In genomic region chr5:137304165-137304564, GRCm38 (mm10) we compare ENCODE assay signal across 10 mouse cellular contexts. TPM values are rescaled to one million over a fixed set of nuclear protein-coding genes. Genes with fewer than 3 reads are reported as not detected.
A peak's percentile ranks its signal among the peaks of the same experiment; 100 is the strongest.
DNase-seq lines count a peak whose midpoint lies in the region; ATAC-seq and TF ChIP-seq lines count a peak whose summit lies in the region.
"Had no signal": no experiment of that assay in that cellular context is flagged by ENCODE, and none has a peak within 500 bp of the region (broad histone marks: within the 10 kb centered on the region; RNA-seq: fewer than 3 reads in every experiment).

No protein-coding gene starts in this region.

- H3K27me3 ChIP-seq in hindbrain, embryonic 12.5 days: no peaks in the 10 kb centered on the region
- no peaks in the 10 kb centered on the region for H3K27me3 ChIP-seq in hindbrain, embryonic 10.5 days (ENCODE audit: insufficient read depth, poor library complexity, severe bottlenecking)
- H3K27me3 ChIP-seq in E14TG2a.4 (ENCODE audit: insufficient read depth, low read length): no peaks in the 10 kb centered on the region
- no peaks in the 10 kb centered on the region for H3K27me3 ChIP-seq in hindbrain, embryonic 15.5 days
- H3K27me3 ChIP-seq in midbrain, embryonic 13.5 days: no peaks in the 10 kb centered on the region

- H3K4me2 ChIP-seq in hindbrain, embryonic 12.5 days (replicated peaks): peak overlapping the region; percentile 72; the same call in 1 of the 2 replicates
- H3K4me2 ChIP-seq in hindbrain, embryonic 15.5 days: peak overlapping the region; percentile 81; the same call in 1 of the 2 replicates
- peak overlapping the region; percentile 80; the same call in 1 of the 2 replicates for H3K4me2 ChIP-seq in midbrain, embryonic 13.5 days (replicated peaks)

- no peak for TF ChIP-seq CTCF in E14TG2a.4 (conservative IDR thresholded peaks at IDR 0.05; ENCODE audit: low read length)

- no peak overlapping the region for H3K9ac ChIP-seq in hindbrain, embryonic 12.5 days
- H3K9ac ChIP-seq in hindbrain, embryonic 15.5 days: peak overlapping the region; percentile 99; the same call in 1 of the 2 replicates
- peak overlapping the region; percentile 99; the same call in 1 of the 2 replicates for H3K9ac ChIP-seq in midbrain, embryonic 13.5 days (replicated peaks)

- H3K4me1 ChIP-seq in hindbrain, embryonic 12.5 days: peaks cover 27% of the 10 kb centered on the region
- peaks cover 32% of the 10 kb centered on the region for H3K4me1 ChIP-seq in hindbrain, embryonic 10.5 days (replicated peaks)
- H3K4me1 ChIP-seq in E14TG2a.4 (replicated peaks; ENCODE audit: low read depth, low read length): peaks cover 72% of the 10 kb centered on the region
- peaks cover 41% of the 10 kb centered on the region for H3K4me1 ChIP-seq in hindbrain, embryonic 15.5 days (replicated peaks)
- peaks cover 44% of the 10 kb centered on the region for H3K4me1 ChIP-seq in midbrain, embryonic 13.5 days (replicated peaks)

- WGBS in hindbrain, embryonic 12.5 days: 87% methylated on average over 3 of the region's 3 CpGs
- WGBS in hindbrain, embryonic 10.5 days: 87% methylated on average over 3 of the region's 3 CpGs
- WGBS in hindbrain, embryonic 15.5 days: 89% methylated on average over 3 of the region's 3 CpGs
- 91% methylated on average over 3 of the region's 3 CpGs for WGBS in midbrain, embryonic 13.5 days

- no peak for DNase-seq in hindbrain, embryonic 10.5 days (ENCODE audit: low spot score)
- DNase-seq in left cerebral cortex, adult 8-10 months (ENCODE audit: low spot score in 2 of 2): no peak
- DNase-seq in adrenal gland, postnatal 10 days: no peak
- DNase-seq: kidney, adult 9 months; lung, postnatal 36 days; right cerebral cortex, postnatal 25 days had no signal

- no peak for ATAC-seq in hindbrain, embryonic 12.5 days (ENCODE audit: low FRiP score)
- no peak for ATAC-seq in hindbrain, embryonic 15.5 days (ENCODE audit: low FRiP score, low read depth)
- no peak for ATAC-seq in midbrain, embryonic 13.5 days

- H3K4me3 ChIP-seq in hindbrain, embryonic 12.5 days: no peak overlapping the region
- no peak overlapping the region; the same call in 1 of the 2 replicates for H3K4me3 ChIP-seq in hindbrain, embryonic 10.5 days
- peak overlapping the region; percentile 97; the same call in 1 of the 2 replicates for H3K4me3 ChIP-seq in E14TG2a.4 (replicated peaks; ENCODE audit: low read length)
- no peak overlapping the region for H3K4me3 ChIP-seq in hindbrain, embryonic 15.5 days
- H3K4me3 ChIP-seq in midbrain, embryonic 13.5 days (replicated peaks): 0 out of 2 replicates have a peak overlapping the region, but pooled peaks have one; percentile 2

- H3K36me3 ChIP-seq in hindbrain, embryonic 12.5 days: peaks cover 59% of the 10 kb centered on the region
- H3K36me3 ChIP-seq in hindbrain, embryonic 10.5 days: peaks cover 77% of the 10 kb centered on the region
- H3K36me3 ChIP-seq in E14TG2a.4 (ENCODE audit: insufficient read depth, low read length): peaks cover 79% of the 10 kb centered on the region
- peaks cover 45% of the 10 kb centered on the region for H3K36me3 ChIP-seq in hindbrain, embryonic 15.5 days
- peaks cover 60% of the 10 kb centered on the region for H3K36me3 ChIP-seq in midbrain, embryonic 13.5 days

- no peak overlapping the region for H3K27ac ChIP-seq in hindbrain, embryonic 12.5 days
- no peak overlapping the region for H3K27ac ChIP-seq in hindbrain, embryonic 10.5 days
- H3K27ac ChIP-seq in hindbrain, embryonic 15.5 days (replicated peaks): no peak overlapping the region
- H3K27ac ChIP-seq in midbrain, embryonic 13.5 days: no peak overlapping the region

- H3K9me3 ChIP-seq in hindbrain, embryonic 12.5 days (replicated peaks): no peaks in the 10 kb centered on the region
- H3K9me3 ChIP-seq in hindbrain, embryonic 10.5 days: peaks cover 8% of the 10 kb centered on the region; the same call in 1 of the 2 replicates
- H3K9me3 ChIP-seq in E14TG2a.4 (ENCODE audit: low read length): no peaks in the 10 kb centered on the region
- H3K9me3 ChIP-seq in hindbrain, embryonic 15.5 days: no peaks in the 10 kb centered on the region
- no peaks in the 10 kb centered on the region for H3K9me3 ChIP-seq in midbrain, embryonic 13.5 days

RNA-seq across cellular contexts. Expression of gene Srrt, which starts 3.3 kb away (rescaled TPM):
- 151 and 152 TPM in 2 replicates for polyA plus RNA-seq in hindbrain, embryonic 12.5 days (2016; fragmentation: Nextera tagmentation; extraction: Ambion mirVana)
- polyA plus RNA-seq in hindbrain, embryonic 10.5 days (2016; fragmentation: Nextera tagmentation; extraction: Ambion mirVana): 175 and 186 TPM in 2 replicates
- 100 and 103 TPM in 2 replicates for polyA plus RNA-seq in hindbrain, embryonic 15.5 days (2015; fragmentation: Nextera tagmentation; extraction: Ambion mirVana)
- 116 and 123 TPM in 2 replicates for polyA plus RNA-seq in midbrain, embryonic 13.5 days (2015; fragmentation: Nextera tagmentation; extraction: Ambion mirVana)
- 100 to 1,000 TPM; 164 to 219 (median 188) TPM for total RNA-seq in left cerebral cortex, adult 8-10 months (2022)
- 100 to 1,000 TPM; 130 to 173 TPM for total RNA-seq in adrenal gland, postnatal 10 days (2021)

RNA-seq across cellular contexts. Expression of gene Ufsp1, which starts 9.7 kb away (rescaled TPM):
- polyA plus RNA-seq in hindbrain, embryonic 12.5 days (2016; fragmentation: Nextera tagmentation; extraction: Ambion mirVana): 8.1 and 10.3 TPM in 2 replicates
- polyA plus RNA-seq in hindbrain, embryonic 10.5 days (2016; fragmentation: Nextera tagmentation; extraction: Ambion mirVana): 10.6 and 12.2 TPM in 2 replicates
- 20.1 and 24.0 TPM in 2 replicates for polyA plus RNA-seq in hindbrain, embryonic 15.5 days (2015; fragmentation: Nextera tagmentation; extraction: Ambion mirVana)
- 9.7 and 10.0 TPM in 2 replicates for polyA plus RNA-seq in midbrain, embryonic 13.5 days (2015; fragmentation: Nextera tagmentation; extraction: Ambion mirVana)
- total RNA-seq in left cerebral cortex, adult 8-10 months (2022): 10 to 100 TPM; 14.0 to 16.8 (median 16.1) TPM
- 10 to 100 TPM in 1 of 2 experiments, 1 to 10 TPM in 1; 7.6 to 11.5 TPM for total RNA-seq in adrenal gland, postnatal 10 days (2021)

RNA-seq across cellular contexts. Expression of gene Trip6, which starts 10.0 kb away (rescaled TPM):
- 40.0 and 40.7 TPM in 2 replicates for polyA plus RNA-seq in hindbrain, embryonic 12.5 days (2016; fragmentation: Nextera tagmentation; extraction: Ambion mirVana)
- polyA plus RNA-seq in hindbrain, embryonic 10.5 days (2016; fragmentation: Nextera tagmentation; extraction: Ambion mirVana): 53.9 and 57.2 TPM in 2 replicates
- polyA plus RNA-seq in hindbrain, embryonic 15.5 days (2015; fragmentation: Nextera tagmentation; extraction: Ambion mirVana): 17.3 TPM in 2 replicates
- polyA plus RNA-seq in midbrain, embryonic 13.5 days (2015; fragmentation: Nextera tagmentation; extraction: Ambion mirVana): 19.8 and 22.1 TPM in 2 replicates
- total RNA-seq in left cerebral cortex, adult 8-10 months (2022): 1 to 10 TPM; 3.9 to 7.6 (median 5.1) TPM
- total RNA-seq in adrenal gland, postnatal 10 days (2021): 10 to 100 TPM; 33.6 to 36.8 TPM

RNA-seq across cellular contexts. Expression of gene Ache, which starts 16.8 kb away (rescaled TPM):
- 12.6 and 13.1 TPM in 2 replicates for polyA plus RNA-seq in hindbrain, embryonic 12.5 days (2016; fragmentation: Nextera tagmentation; extraction: Ambion mirVana)
- polyA plus RNA-seq in hindbrain, embryonic 10.5 days (2016; fragmentation: Nextera tagmentation; extraction: Ambion mirVana): 5.9 and 7.1 TPM in 2 replicates
- 68.4 and 69.9 TPM in 2 replicates for polyA plus RNA-seq in hindbrain, embryonic 15.5 days (2015; fragmentation: Nextera tagmentation; extraction: Ambion mirVana)
- polyA plus RNA-seq in midbrain, embryonic 13.5 days (2015; fragmentation: Nextera tagmentation; extraction: Ambion mirVana): 11.2 and 11.3 TPM in 2 replicates
- 10 to 100 TPM; 67.5 to 73.8 (median 70.9) TPM for total RNA-seq in left cerebral cortex, adult 8-10 months (2022)
- total RNA-seq in adrenal gland, postnatal 10 days (2021): 10 to 100 TPM; 11.6 to 21.3 TPM

RNA-seq across cellular contexts. Expression of gene Slc12a9, which starts 29.2 kb away (rescaled TPM):
- polyA plus RNA-seq in hindbrain, embryonic 12.5 days (2016; fragmentation: Nextera tagmentation; extraction: Ambion mirVana): 21.9 and 23.6 TPM in 2 replicates
- 14.2 and 17.2 TPM in 2 replicates for polyA plus RNA-seq in hindbrain, embryonic 10.5 days (2016; fragmentation: Nextera tagmentation; extraction: Ambion mirVana)
- 24.6 and 26.8 TPM in 2 replicates for polyA plus RNA-seq in hindbrain, embryonic 15.5 days (2015; fragmentation: Nextera tagmentation; extraction: Ambion mirVana)
- 21.8 and 23.4 TPM in 2 replicates for polyA plus RNA-seq in midbrain, embryonic 13.5 days (2015; fragmentation: Nextera tagmentation; extraction: Ambion mirVana)
- 10 to 100 TPM; 24.4 to 28.0 (median 26.5) TPM for total RNA-seq in left cerebral cortex, adult 8-10 months (2022)
- total RNA-seq in adrenal gland, postnatal 10 days (2021): 10 to 100 TPM in 1 of 2 experiments, 1 to 10 TPM in 1; 9.2 to 12.6 TPM

Comparison
In these comparisons a context has a peak if more than half of its experiments do, and no peak if none do; other contexts are left out.
1. H3K4me3 ChIP-seq: peak in E14TG2a.4 (single experiment) and midbrain, embryonic 13.5 days (single experiment); none in hindbrain, embryonic 12.5 days (single experiment), hindbrain, embryonic 10.5 days (single experiment) and hindbrain, embryonic 15.5 days (single experiment).
2. Peak in every context shown above with its lines, with median percentiles within 50 percentile points of each other: H3K4me2 ChIP-seq.